Mouse (Mus musculus) testis, adult 2 months (tissue): ENCODE measurements at regions not wholly inside any gene's neighbourhood (a gene's known extent, or its start where the extent isn't known, plus 50 kb on each side); places are given as distances from the start of the nearest gene placed in this dataset.

Experiments used
- H3K27ac ChIP-seq: fragments of 200-500 bp; 2 replicates; pipeline ENCODE4 v1.5.1; 2012; ENCODE audit warnings: low read depth, low read length; ENCODE audit not compliant: control insufficient read depth, insufficient read depth
- H3K27me3 ChIP-seq: fragments of 200-500 bp; 2 replicates; pipeline ENCODE4 v1.6.1; 2012; ENCODE audit warnings: mild to moderate bottlenecking, low read length, moderate library complexity; ENCODE audit not compliant: control insufficient read depth, insufficient read depth
- H3K36me3 ChIP-seq: fragments of 200-500 bp; 2 replicates; pipeline ENCODE4 v1.6.1; 2012; ENCODE audit warnings: mild to moderate bottlenecking, low read length; ENCODE audit not compliant: control insufficient read depth, insufficient read depth
- H3K4me1 ChIP-seq: fragments of 200-500 bp; 2 replicates; pipeline ENCODE4 v1.6.1; 2012; ENCODE audit warnings: low read length; ENCODE audit not compliant: control insufficient read depth, insufficient read depth
- H3K4me3 ChIP-seq: fragments of 200-500 bp; 2 replicates; pipeline ENCODE4 v1.5.1; 2012; ENCODE audit warnings: low read depth, mild to moderate bottlenecking, low read length, moderate library complexity, mixed read lengths; ENCODE audit not compliant: control insufficient read depth
- CTCF ChIP-seq: fragments of 200-500 bp; IDR thresholded peaks from 2 replicates; pipeline ENCODE4 v1.5.1; 2012; ENCODE audit warnings: low read depth, mild to moderate bottlenecking, inconsistent platforms, low read length, moderate library complexity; ENCODE audit not compliant: control insufficient read depth, insufficient read depth, insufficient replicate concordance
- POLR2A ChIP-seq: fragments of 200-500 bp; IDR thresholded peaks from 2 replicates; pipeline ENCODE4 v1.6.1; 2012; ENCODE audit warnings: low read depth, mild to moderate bottlenecking, inconsistent platforms, low read length, moderate library complexity; ENCODE audit not compliant: control insufficient read depth

- TF ChIP-seq CTCF: no peak
- no peak for TF ChIP-seq POLR2A
- Histone ChIP-seq H3K27ac (no peak overlapping the region), H3K36me3 (no peaks in the 10 kb centered on the region), H3K4me1 (no peaks in the 10 kb centered on the region), H3K4me3 (no peak overlapping the region), H3K27me3 (no peaks in the 10 kb centered on the region)
Measured at GRCm38 (mm10) chr16:95127616-95128015, 129.7 kb upstream of the Kcnj15 start.

GRCm38 (mm10) chr16:95131815-95132214 lies 125.5 kb upstream of the Kcnj15 start:
- Histone ChIP-seq H3K4me1 (no peaks in the 10 kb centered on the region), H3K27me3 (no peaks in the 10 kb centered on the region), H3K27ac (no peak overlapping the region), H3K36me3 (no peaks in the 10 kb centered on the region), H3K4me3 (no peak overlapping the region)
- TF ChIP-seq CTCF: no peak
- no peak for TF ChIP-seq POLR2A

DNA sequence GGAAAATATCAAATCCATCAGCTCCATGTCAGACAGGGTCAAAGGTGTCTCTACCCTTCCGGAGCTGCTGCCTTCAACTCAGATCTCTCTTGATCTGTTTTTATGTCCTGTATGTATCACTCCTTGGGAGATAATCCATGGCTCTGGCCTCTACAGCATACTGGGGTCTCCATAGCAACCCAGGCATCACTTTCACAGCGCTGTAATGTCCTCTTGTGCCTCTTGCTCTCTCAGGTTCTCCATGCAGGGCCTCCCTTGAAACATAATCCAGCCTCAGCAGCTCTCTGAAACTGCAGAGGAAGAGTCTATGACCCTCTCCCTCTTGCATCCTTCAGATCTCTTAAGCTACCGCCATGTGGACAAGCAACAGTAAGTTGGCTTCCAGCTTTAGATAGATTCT lies 118.5 kb upstream of the Kcnj15 start:
- Histone ChIP-seq H3K27ac (no peak overlapping the region), H3K4me1 (no peaks in the 10 kb centered on the region), H3K27me3 (no peaks in the 10 kb centered on the region), H3K36me3 (no peaks in the 10 kb centered on the region), H3K4me3 (no peak overlapping the region)
- no peak for TF ChIP-seq POLR2A
- no peak for TF ChIP-seq CTCF

DNA sequence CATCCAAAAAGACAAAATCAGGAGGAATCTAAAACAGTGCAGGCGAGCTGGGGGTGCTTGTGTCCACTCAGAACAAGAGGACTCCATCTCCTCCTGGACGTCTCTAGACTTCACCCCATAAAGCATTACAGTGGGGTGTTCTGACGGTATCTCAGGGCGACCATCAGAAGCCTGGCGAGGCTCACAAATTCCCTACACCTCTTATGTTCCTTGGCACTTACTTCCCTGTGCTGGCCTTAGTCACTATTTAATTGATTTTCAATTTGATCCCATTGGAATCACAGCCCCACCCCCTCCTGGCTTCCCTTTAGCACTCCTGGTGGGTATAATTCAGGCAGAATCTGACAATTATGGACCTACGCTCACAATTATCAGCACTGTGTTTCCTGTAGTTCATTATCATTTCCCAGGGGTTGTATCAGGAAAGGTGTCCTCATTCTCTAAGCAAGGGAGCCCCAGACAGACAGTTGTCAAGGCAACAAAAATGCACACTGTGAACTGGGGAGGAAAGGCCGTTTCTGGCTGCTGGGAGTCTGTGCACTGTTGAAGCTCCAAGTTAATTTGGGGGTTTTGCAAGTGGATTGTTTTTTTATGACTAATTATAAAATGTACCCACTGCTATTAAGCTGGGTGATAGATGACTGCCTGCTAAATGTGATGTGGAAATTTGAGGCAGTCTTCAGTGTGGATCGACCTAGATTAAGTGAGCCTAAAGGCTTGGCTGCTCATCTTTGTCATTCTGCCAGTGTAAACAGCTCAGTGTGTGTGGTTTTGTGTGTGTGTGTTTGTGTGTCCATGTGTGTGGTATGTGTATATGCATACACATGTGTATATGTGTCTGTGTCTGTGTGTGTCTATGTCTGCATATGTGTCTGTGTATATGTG lies 115.6 kb upstream of the Kcnj15 start:
- H3K27ac ChIP-seq: no peak overlapping the region
- no peak overlapping the region for H3K4me3 ChIP-seq
- no peaks in the 10 kb centered on the region for H3K36me3 ChIP-seq
- H3K27me3 ChIP-seq: no peaks in the 10 kb centered on the region
- no peaks in the 10 kb centered on the region for H3K4me1 ChIP-seq
- TF ChIP-seq POLR2A (no peak), CTCF (no peak)

- Histone ChIP-seq H3K27me3 (no peaks in the 10 kb centered on the region), H3K4me3 (no peak overlapping the region), H3K4me1 (peaks cover 8% of the 10 kb centered on the region), H3K36me3 (no peaks in the 10 kb centered on the region), H3K27ac (no peak overlapping the region)
- TF ChIP-seq CTCF: no peak
- TF ChIP-seq POLR2A: no peak
Measured at GRCm38 (mm10) chr16:95150499-95150898, 106.9 kb upstream of the Kcnj15 start.

DNA sequence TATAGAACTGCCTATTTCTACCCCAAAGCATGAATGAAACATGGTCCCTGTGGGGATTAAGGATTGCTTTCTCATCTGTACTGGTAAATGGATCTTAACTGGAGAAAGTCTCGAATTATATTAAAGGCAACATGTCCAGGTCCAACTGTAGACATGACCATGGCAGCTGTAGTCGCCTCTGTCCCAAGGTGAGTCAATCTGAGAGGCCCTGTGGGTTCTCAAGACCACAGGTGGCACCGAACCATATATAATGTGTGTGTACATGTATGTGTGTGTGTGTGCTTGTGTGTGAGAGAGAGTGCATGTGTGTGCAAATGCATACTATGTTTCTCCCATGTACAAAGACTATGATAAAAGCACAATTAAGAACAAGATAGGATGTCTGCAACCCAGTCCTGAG lies 105.9 kb upstream of the Kcnj15 start:
- Histone ChIP-seq H3K4me3 (no peak overlapping the region), H3K36me3 (no peaks in the 10 kb centered on the region), H3K4me1 (peaks cover 8% of the 10 kb centered on the region), H3K27me3 (no peaks in the 10 kb centered on the region), H3K27ac (no peak overlapping the region)
- TF ChIP-seq POLR2A (no peak), CTCF (no peak)

DNA sequence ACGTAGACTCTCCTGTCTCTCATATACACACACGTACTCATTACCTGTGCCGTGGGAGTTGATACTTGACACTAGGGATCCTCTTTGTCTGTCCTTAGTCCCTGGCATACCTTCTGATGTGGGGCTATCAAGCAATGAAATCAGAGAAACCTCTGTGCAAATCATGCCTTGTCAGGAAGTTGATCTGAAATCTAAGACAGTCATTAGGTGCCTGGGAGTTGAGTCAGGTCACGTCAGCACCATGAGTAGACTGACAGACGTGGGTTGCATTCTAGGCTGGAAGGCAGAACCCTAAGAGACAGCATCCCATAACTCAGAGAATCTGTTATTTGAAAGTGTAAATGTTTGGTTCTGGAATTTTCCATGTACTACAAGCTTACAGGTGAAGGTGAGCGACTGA lies 105.4 kb upstream of the Kcnj15 start:
- TF ChIP-seq CTCF: no peak
- no peak for TF ChIP-seq POLR2A
- no peak overlapping the region for H3K4me3 ChIP-seq
- H3K36me3 ChIP-seq: no peaks in the 10 kb centered on the region
- H3K27me3 ChIP-seq: no peaks in the 10 kb centered on the region
- H3K27ac ChIP-seq: no peak overlapping the region
- peaks cover 8% of the 10 kb centered on the region for H3K4me1 ChIP-seq

- Histone ChIP-seq H3K4me3 (no peak overlapping the region), H3K36me3 (no peaks in the 10 kb centered on the region), H3K27ac (no peak overlapping the region), H3K27me3 (no peaks in the 10 kb centered on the region), H3K4me1 (peaks cover 5% of the 10 kb centered on the region)
- TF ChIP-seq POLR2A (no peak), CTCF (no peak)
Measured at GRCm38 (mm10) chr16:95152742-95153383, 104.5 kb upstream of the Kcnj15 start.
